Mouse (Mus musculus) limb, embryonic 13.5 days (tissue): ENCODE measurements around the gene Rexo1. TPM values are rescaled to one million over a fixed set of nuclear protein-coding genes. Genes with fewer than 3 reads are reported as not detected.
"Not testable (repeated sequence)": the region's sequence is repeated elsewhere in the genome, so short reads cannot be mapped to it uniquely, and the experiment has no call there.

ENCODE experiments used
- ATAC-seq: fragments of 200-750 bp; cut with Nextera tagmentation; 2 replicates; pipeline ENCODE4 v1.8.0; 2017; ENCODE audit warnings: low read depth, moderate number of reproducible peaks, moderate TSS enrichment; ENCODE audit not compliant: low FRiP score
- H3K27ac ChIP-seq: fragments of 300-500 bp; sonication (generic); 2 replicates; pipeline ENCODE4 v1.5.1; 2015; ENCODE audit warnings: inconsistent platforms, mild to moderate bottlenecking, moderate library complexity
- H3K27me3 ChIP-seq: fragments of 300-500 bp; sonication (generic); 2 replicates; pipeline ENCODE4 v1.6.1; 2015; ENCODE audit warnings: mild to moderate bottlenecking, inconsistent platforms
- H3K36me3 ChIP-seq: fragments of 300-500 bp; sonication (generic); 2 replicates; pipeline ENCODE4 v1.6.1; 2015; ENCODE audit warnings: inconsistent platforms, mild to moderate bottlenecking, moderate library complexity
- H3K4me1 ChIP-seq: fragments of 300-500 bp; sonication (generic); 2 replicates; pipeline ENCODE4 v1.6.1; 2015; ENCODE audit warnings: inconsistent platforms
- H3K4me2 ChIP-seq: fragments of 300-500 bp; sonication (generic); replicated peaks from 2 replicates; pipeline ENCODE4 v1.6.1; 2015; ENCODE audit warnings: inconsistent platforms, mild to moderate bottlenecking, moderate library complexity
- H3K4me3 ChIP-seq: fragments of 300-500 bp; sonication (generic); 2 replicates; pipeline ENCODE4 v1.5.1; 2015; ENCODE audit warnings: moderate library complexity, mild to moderate bottlenecking, inconsistent platforms
- H3K9ac ChIP-seq: fragments of 300-500 bp; sonication (generic); 2 replicates; pipeline ENCODE4 v1.6.1; 2015; ENCODE audit warnings: mild to moderate bottlenecking, inconsistent platforms
- H3K9me3 ChIP-seq: fragments of 300-500 bp; sonication (generic); 2 replicates; pipeline ENCODE4 v1.6.1; 2016; ENCODE audit warnings: inconsistent platforms
- WGBS: fragments of 180-500 bp; shearing (Covaris S2); methylation state at CpG from one replicate; pipeline ENCODE4 v1.1.7; 2015; 5-methylcytosine and 5-hydroxymethylcytosine counted together
- polyA plus RNA-seq: library from polyadenylated mRNA; unstranded; fragments of >200 nt; fragmentation: Nextera tagmentation; extraction: Ambion mirVana; gene quantifications from 2 replicates; pipeline ENCODE4 v1.2.1, GENCODE M21; 2015

Rexo1 gene
- polyA plus RNA-seq, result 28.3 and 28.7 TPM in 2 replicates

GRCm38 (mm10) chr10:80561116-80561944 is at the start of gene Rexo1:
Gene Rexo1, minus strand, starts transcription at chr10:80561560.
- no peaks in the 10 kb centered on the region for H3K9me3 ChIP-seq
- H3K27me3 ChIP-seq, result no peaks in the 10 kb centered on the region
- H3K4me2 ChIP-seq, result peak within 1 kb of the TSS; percentile 93
- H3K4me1 ChIP-seq, result peaks cover 35% of the 10 kb centered on the region
- H3K9ac ChIP-seq, result peak within 1 kb of the TSS; percentile 95
- ATAC-seq, result peak; percentile 91
- H3K27ac ChIP-seq, result peak within 1 kb of the TSS; percentile 85
- peaks cover 6% of the 10 kb centered on the region; the same call in 1 of the 2 replicates for H3K36me3 ChIP-seq
- under 1% methylated on average over 62 of the region's 72 CpGs for WGBS
- H3K4me3 ChIP-seq, result peak within 1 kb of the TSS; percentile 93

DNA sequence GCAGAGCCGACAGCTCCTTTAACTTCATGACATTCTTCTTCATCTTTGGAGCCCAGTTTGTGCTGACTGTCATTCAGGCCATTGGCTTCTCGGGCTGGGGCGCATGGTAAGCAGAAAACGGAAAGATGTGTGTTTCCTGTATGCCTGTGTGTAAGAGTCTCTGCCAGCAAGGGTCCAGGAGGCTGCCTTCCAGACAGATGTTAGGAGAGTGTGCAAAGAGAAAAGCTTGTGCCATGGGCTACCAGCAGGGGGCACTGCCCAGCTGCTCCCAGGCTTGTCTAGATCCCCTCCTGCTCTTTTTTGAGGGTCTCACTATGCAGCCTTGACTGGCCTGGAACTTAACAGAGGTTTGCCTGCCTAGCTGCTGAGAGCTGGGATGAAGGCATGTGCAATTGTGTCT is 49.7 kb upstream of the Rexo1 start:
- Histone ChIP-seq H3K9ac (no peak overlapping the region), H3K4me3 (no peak overlapping the region), H3K4me1 (no peaks in the 10 kb centered on the region), H3K9me3 (no peaks in the 10 kb centered on the region), H3K4me2 (no peak overlapping the region), H3K36me3 (peaks cover 97% of the 10 kb centered on the region), H3K27ac (no peak overlapping the region), H3K27me3 (no peaks in the 10 kb centered on the region)
- no peak for ATAC-seq
- WGBS, result 77% methylated on average over 4 of the region's 4 CpGs

- no peak for ATAC-seq
- H3K36me3 ChIP-seq, result peaks cover 92% of the 10 kb centered on the region
- 93% methylated on average over 9 of the region's 9 CpGs for WGBS
Observed at GRCm38 (mm10) chr10:80610116-80610785, 48.9 kb upstream of the Rexo1 start.

GRCm38 (mm10) chr10:80609269-80609924 is 48.0 kb upstream of the Rexo1 start:
- WGBS, result 91% methylated on average over 10 of the region's 10 CpGs
- Histone ChIP-seq H3K27ac (no peak overlapping the region), H3K36me3 (peaks cover 83% of the 10 kb centered on the region), H3K27me3 (no peaks in the 10 kb centered on the region), H3K4me1 (peaks cover 2% of the 10 kb centered on the region; the same call in 1 of the 2 replicates), H3K9me3 (no peaks in the 10 kb centered on the region), H3K4me3 (no peak overlapping the region), H3K9ac (peak overlapping the region; percentile 10; the same call in 1 of the 2 replicates), H3K4me2 (no peak overlapping the region)
- ATAC-seq, result no peak

More at GRCm38 (mm10) chr10:80610116-80610785, 48.9 kb upstream of the Rexo1 start:
- H3K4me2 ChIP-seq, result no peak overlapping the region
- H3K27ac ChIP-seq, result no peak overlapping the region
- H3K4me1 ChIP-seq, result no peaks in the 10 kb centered on the region
- H3K9me3 ChIP-seq, result no peaks in the 10 kb centered on the region
- H3K4me3 ChIP-seq, result no peak overlapping the region
- H3K9ac ChIP-seq, result no peak overlapping the region
- H3K27me3 ChIP-seq, result no peaks in the 10 kb centered on the region

DNA sequence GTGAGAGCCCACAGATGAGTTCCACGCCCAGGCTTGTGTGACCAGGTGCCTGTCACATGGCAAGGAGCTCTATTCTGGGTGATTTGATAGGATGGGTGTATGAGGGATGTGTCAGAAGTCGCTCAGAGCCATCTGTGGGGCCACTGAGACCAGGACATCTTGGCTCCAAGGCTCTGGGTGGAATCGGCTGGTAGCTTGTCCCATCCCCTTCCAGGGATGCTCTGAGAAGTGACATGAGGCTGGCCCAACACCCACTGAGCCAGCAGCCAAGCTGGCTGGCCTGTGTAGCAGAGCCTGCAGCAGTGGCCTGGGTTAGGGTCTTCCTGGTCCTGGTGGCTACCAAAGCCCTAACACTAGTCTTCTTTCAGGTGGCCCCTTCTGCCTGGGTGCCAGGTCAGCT is 47.1 kb upstream of the Rexo1 start:
- H3K9ac ChIP-seq, result peak overlapping the region; percentile 10; the same call in 1 of the 2 replicates

DNA sequence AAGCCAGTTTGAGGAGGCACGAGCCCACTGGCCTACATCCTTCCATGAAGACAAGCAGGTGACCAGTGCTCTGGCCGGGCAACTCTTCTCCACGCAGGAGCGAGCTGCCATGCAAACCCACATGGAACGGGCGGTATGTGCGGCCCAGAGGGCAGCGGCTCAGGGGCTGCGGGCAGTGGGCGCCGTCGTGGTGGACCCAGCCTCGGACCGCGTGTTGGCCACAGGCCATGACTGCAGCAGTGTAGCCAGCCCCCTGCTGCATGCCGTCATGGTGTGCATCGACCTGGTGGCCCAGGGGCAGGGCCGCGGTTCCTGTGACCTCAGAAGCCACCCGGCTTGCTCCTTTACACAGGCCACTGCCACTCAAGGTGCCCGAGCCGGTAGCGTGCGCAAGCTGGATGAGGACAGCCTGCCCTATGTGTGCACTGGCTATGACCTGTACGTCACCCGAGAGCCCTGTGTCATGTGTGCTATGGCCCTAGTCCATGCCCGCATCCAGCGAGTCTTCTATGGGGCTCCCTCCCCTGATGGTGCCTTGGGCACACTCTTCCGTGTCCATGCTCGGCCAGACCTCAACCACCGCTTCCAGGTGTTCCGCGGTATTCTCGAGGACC is 45.5 kb upstream of the Rexo1 start:
- Histone ChIP-seq H3K4me2 (no peak overlapping the region), H3K27me3 (no peaks in the 10 kb centered on the region), H3K9ac (no peak overlapping the region), H3K27ac (no peak overlapping the region), H3K9me3 (no peaks in the 10 kb centered on the region), H3K4me3 (no peak overlapping the region), H3K4me1 (peaks cover 18% of the 10 kb centered on the region), H3K36me3 (peaks cover 60% of the 10 kb centered on the region)
- no peak for ATAC-seq
- 96% methylated on average over 34 of the region's 34 CpGs for WGBS

More for the DNA sequence above, 47.1 kb upstream of the Rexo1 start:
- peaks cover 12% of the 10 kb centered on the region for H3K4me1 ChIP-seq
- WGBS, result 93% methylated on average over 3 of the region's 3 CpGs
- H3K4me2 ChIP-seq, result no peak overlapping the region
- H3K9me3 ChIP-seq, result no peaks in the 10 kb centered on the region
- peaks cover 74% of the 10 kb centered on the region for H3K36me3 ChIP-seq
- H3K27ac ChIP-seq, result no peak overlapping the region
- no peak for ATAC-seq
- H3K4me3 ChIP-seq, result no peak overlapping the region
- no peaks in the 10 kb centered on the region for H3K27me3 ChIP-seq

DNA sequence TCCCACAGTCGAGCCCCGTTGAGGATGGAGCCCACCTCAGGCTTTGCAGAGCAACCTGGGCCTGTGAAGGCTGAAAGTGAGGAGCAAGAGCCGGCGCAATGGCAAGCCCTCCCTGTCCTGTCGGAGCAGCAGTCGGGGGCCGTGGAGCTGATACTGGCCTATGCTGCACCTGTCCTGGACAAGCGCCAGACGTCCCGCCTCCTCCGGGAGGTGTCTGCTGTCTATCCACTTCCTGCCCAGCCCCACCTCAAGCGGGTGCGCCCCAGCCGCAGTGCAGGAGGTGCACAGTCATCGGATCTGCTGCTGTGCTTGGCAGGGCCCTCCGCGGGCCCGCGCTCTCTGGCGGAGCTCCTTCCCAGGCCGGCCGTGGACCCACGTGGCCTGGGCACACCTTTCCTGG is 44.9 kb upstream of the Rexo1 start:
- no peak overlapping the region for H3K9ac ChIP-seq
- H3K4me1 ChIP-seq, result peaks cover 18% of the 10 kb centered on the region
- no peak overlapping the region for H3K27ac ChIP-seq
- H3K27me3 ChIP-seq, result no peaks in the 10 kb centered on the region
- H3K4me2 ChIP-seq, result no peak overlapping the region
- no peak overlapping the region for H3K4me3 ChIP-seq
- WGBS, result 92% methylated on average over 23 of the region's 23 CpGs
- H3K36me3 ChIP-seq, result peaks cover 55% of the 10 kb centered on the region
- no peak for ATAC-seq
- no peaks in the 10 kb centered on the region for H3K9me3 ChIP-seq

GRCm38 (mm10) chr10:80605721-80606120 is 44.4 kb upstream of the Rexo1 start, which contains the start of gene Gm49322:
Gene Gm49322, plus strand, starts transcription at chr10:80606021.
- ATAC-seq, H3K27me3 ChIP-seq, H3K4me2 ChIP-seq, H3K27ac ChIP-seq, H3K9me3 ChIP-seq, H3K4me3 ChIP-seq, H3K9ac ChIP-seq: not testable (repeated sequence)
- H3K4me1 ChIP-seq, result peaks cover 18% of the 10 kb centered on the region
- WGBS, result 88% methylated on average over 4 of the region's 4 CpGs
- H3K36me3 ChIP-seq, result peaks cover 50% of the 10 kb centered on the region

- Histone ChIP-seq H3K27me3 (no peaks in the 10 kb centered on the region), H3K9me3 (no peaks in the 10 kb centered on the region), H3K4me1 (peaks cover 18% of the 10 kb centered on the region), H3K4me2 (no peak overlapping the region), H3K4me3 (no peak overlapping the region), H3K9ac (no peak overlapping the region), H3K27ac (no peak overlapping the region), H3K36me3 (peaks cover 43% of the 10 kb centered on the region)
- 81% methylated on average over 2 of the region's 2 CpGs for WGBS
- ATAC-seq, result no peak
Observed at GRCm38 (mm10) chr10:80604988-80605387, 43.6 kb upstream of the Rexo1 start.

- WGBS, result 93% methylated on average over 7 of the region's 7 CpGs
- no peaks in the 10 kb centered on the region for H3K27me3 ChIP-seq
- H3K36me3 ChIP-seq, result peaks cover 34% of the 10 kb centered on the region
- peak overlapping the region; percentile 96 for H3K4me2 ChIP-seq
- H3K27ac ChIP-seq, result no peak overlapping the region
- peak overlapping the region; percentile 77 for H3K9ac ChIP-seq
- H3K4me3 ChIP-seq, result peak overlapping the region; percentile 71
- no peaks in the 10 kb centered on the region for H3K9me3 ChIP-seq
- ATAC-seq, result no peak
- H3K4me1 ChIP-seq, result peaks cover 18% of the 10 kb centered on the region
Observed at GRCm38 (mm10) chr10:80604001-80604509, 42.7 kb upstream of the Rexo1 start.

DNA sequence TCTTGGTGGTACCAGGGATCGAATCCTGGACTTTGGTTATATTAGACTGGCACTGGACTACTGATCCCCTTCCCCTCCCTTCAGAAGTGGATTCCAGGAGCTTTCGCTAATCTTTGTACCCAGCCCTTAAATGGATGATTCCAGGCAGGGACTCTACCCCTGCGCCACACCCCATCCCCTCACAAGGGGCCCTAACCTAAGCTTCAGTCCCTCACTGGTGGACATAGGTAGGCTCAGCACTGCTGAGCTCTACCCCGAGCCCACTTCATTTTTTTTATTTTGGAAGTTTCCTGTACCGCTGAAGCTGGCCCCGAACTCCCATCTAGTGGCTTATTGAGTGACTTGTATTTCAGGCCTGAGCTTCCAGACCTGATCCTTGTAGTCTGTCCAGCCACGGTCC is 42.0 kb upstream of the Rexo1 start:
- no peaks in the 10 kb centered on the region for H3K9me3 ChIP-seq
- H3K9ac ChIP-seq, result peak overlapping the region; percentile 77
- peak overlapping the region; percentile 96 for H3K4me2 ChIP-seq
- H3K27ac ChIP-seq, result peak overlapping the region; percentile 55
- WGBS, result 32% methylated on average over 7 of the region's 7 CpGs
- no peak for ATAC-seq
- no peaks in the 10 kb centered on the region for H3K27me3 ChIP-seq
- H3K4me3 ChIP-seq, result peak overlapping the region; percentile 71
- peaks cover 18% of the 10 kb centered on the region for H3K4me1 ChIP-seq
- H3K36me3 ChIP-seq, result peaks cover 27% of the 10 kb centered on the region
